Mouse (Mus musculus): ENCODE measurements around the gene Ifne. TPM values are rescaled to one million over a fixed set of nuclear protein-coding genes. Genes with fewer than 3 reads are reported as not detected.

The Ifne gene
- total and polyA plus RNA-seq, 3 experiments = not detected

DNA sequence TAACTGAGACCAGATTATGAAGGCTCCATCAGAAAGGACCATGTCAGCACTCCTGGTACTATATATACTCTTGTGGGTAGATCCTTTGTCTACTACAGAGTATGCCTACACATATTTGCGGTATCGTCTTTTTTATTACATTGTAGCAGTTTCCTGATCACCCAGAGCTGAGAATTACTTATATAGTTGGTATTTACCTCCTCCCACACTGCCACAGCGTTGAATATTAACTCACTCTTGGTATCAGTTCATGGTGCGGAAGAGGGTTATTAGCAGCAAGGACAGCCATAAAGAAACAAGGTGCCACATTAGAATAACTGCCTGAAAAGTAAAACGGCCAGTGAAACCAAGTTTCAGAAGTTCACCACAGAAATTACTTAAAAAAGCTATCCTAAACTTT lies 41.3 kb upstream of the Ifne start:
- Histone ChIP-seq H3K9me3 (replicated peaks; ENCODE audit: insufficient read depth, low read length) (no peaks in the 10 kb centered on the region), H3K36me3 (ENCODE audit: control insufficient read depth in 1 of 2, insufficient read depth in 2 of 2, low read length in 2 of 2) (no peaks in the 10 kb centered on the region)
- no peak for TF ChIP-seq TCF12 (IDR thresholded peaks at IDR 0.05; ENCODE audit: low read depth, low read length)

DNA sequence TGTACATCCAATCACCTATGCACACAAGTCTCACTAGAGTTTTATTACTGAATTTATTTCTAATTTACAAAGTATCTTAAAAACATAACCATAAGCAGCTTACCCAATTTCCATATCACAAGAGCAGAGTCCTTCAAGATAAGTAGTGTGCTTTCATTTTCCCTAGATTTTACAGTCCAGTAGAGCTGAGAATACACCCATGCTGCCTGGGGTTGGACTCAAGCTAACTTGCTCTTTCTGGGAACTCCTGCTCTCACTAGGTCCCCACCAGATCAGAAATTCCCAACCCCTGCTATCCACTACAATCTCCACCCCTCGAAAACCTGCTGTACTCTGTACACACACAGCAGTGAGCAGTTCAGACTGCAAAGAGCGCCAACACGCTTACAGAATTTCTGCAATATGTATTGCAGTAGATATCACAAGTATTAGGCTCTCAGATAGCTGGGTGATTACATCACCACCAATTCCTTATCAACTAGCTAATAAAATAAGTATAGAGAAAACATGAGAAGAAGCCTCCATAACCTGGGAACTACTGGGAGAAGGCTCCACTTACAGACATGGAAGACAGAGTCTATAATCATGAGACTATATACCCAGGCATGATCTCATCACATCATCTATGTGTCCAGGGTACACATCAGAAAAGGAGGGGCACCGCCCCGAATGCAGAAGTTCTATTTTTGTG lies 37.9 kb upstream of the Ifne start:
- no peaks in the 10 kb centered on the region for H3K36me3 ChIP-seq (ENCODE audit: control insufficient read depth in 1 of 2, insufficient read depth in 2 of 2, low read length in 2 of 2)
- TF ChIP-seq ETS1 (IDR thresholded peaks at IDR 0.05; ENCODE audit: low read depth, low read length) = no peak
- no peak for TF ChIP-seq BHLHE40 (IDR thresholded peaks at IDR 0.05; ENCODE audit: borderline replicate concordance, low read depth, low read length)
- TF ChIP-seq ZKSCAN1 (IDR thresholded peaks at IDR 0.05; ENCODE audit: low read depth, low read length) = no peak
- TF ChIP-seq ELF1 (IDR thresholded peaks at IDR 0.05; ENCODE audit: low read depth, low read length) = no peak
- no peak for TF ChIP-seq MYB (IDR thresholded peaks at IDR 0.05; ENCODE audit: low read depth, low read length)
- no peak for TF ChIP-seq MAZ (IDR thresholded peaks at IDR 0.05; ENCODE audit: low read depth, low read length)
- TF ChIP-seq CHD1 (IDR thresholded peaks at IDR 0.05; ENCODE audit: low read depth, low read length) = no peak
- TF ChIP-seq CTCF (IDR thresholded peaks at IDR 0.05 in 2 of 3, conservative IDR thresholded peaks at IDR 0.05 in 1 of 3; ENCODE audit: control insufficient read depth in 1 of 3, insufficient read depth in 1 of 3, low read depth in 2 of 3, low read length in 3 of 3, poor library complexity in 1 of 3, severe bottlenecking in 1 of 3) = no peak
- TF ChIP-seq JUND (IDR thresholded peaks at IDR 0.05; ENCODE audit: low read depth, low read length) = no peak
- TF ChIP-seq USF1 (IDR thresholded peaks at IDR 0.05; ENCODE audit: low read depth, low read length) = no peak
- no peak for TF ChIP-seq POLR2AphosphoS5 (IDR thresholded peaks at IDR 0.05; ENCODE audit: borderline replicate concordance, low read depth, low read length)
- no peak for TF ChIP-seq MXI1 (IDR thresholded peaks at IDR 0.05; ENCODE audit: low read depth, low read length)
- no peak for TF ChIP-seq UBTF (IDR thresholded peaks at IDR 0.05; ENCODE audit: borderline replicate concordance, insufficient read depth, low read depth, low read length)
- TF ChIP-seq CHD2 (IDR thresholded peaks at IDR 0.05; ENCODE audit: low read length) = no peak
- TF ChIP-seq HCFC1 (IDR thresholded peaks at IDR 0.05; ENCODE audit: low read depth, low read length) = no peak
- TF ChIP-seq GATA1 (IDR thresholded peaks at IDR 0.05; ENCODE audit: low read depth, low read length) = no peak
- TF ChIP-seq NELFE (IDR thresholded peaks at IDR 0.05; ENCODE audit: low read depth, low read length) = no peak
- no peak for DNase-seq (ENCODE audit: low read depth, low spot score)

More for the DNA sequence above, 41.3 kb upstream of the Ifne start:
- H3K9ac ChIP-seq (ENCODE audit: control insufficient read depth, low read depth, low read length, poor library complexity, severe bottlenecking) = no peak overlapping the region
- H3K79me2 ChIP-seq (ENCODE audit: control insufficient read depth, insufficient read depth, low read length, poor library complexity) = no peaks in the 10 kb centered on the region
- no peak overlapping the region for H3K27ac ChIP-seq (ENCODE audit: control insufficient read depth, low read depth, low read length)
- peaks cover 7 to 21% of the 10 kb centered on the region in 2 experiments for H3K27me3 ChIP-seq (ENCODE audit: control insufficient read depth in 1 of 2, insufficient read depth in 2 of 2, low read length in 2 of 2)
- no peak overlapping the region for H3K4me3 ChIP-seq (ENCODE audit: control insufficient read depth in 1 of 2, insufficient read depth in 1 of 2, low read depth in 2 of 2, low read length in 2 of 2)
- no peak for DNase-seq (ENCODE audit: low read depth, low spot score)
- no peaks in the 10 kb centered on the region for H3K4me1 ChIP-seq (ENCODE audit: control insufficient read depth in 1 of 2, insufficient read depth in 2 of 2, low read length in 2 of 2)

More for the DNA sequence above, 37.9 kb upstream of the Ifne start:
- no peak overlapping the region for H3K27ac ChIP-seq (ENCODE audit: control insufficient read depth, low read depth, low read length)
- H3K4me3 ChIP-seq (ENCODE audit: control insufficient read depth in 1 of 2, insufficient read depth in 1 of 2, low read depth in 2 of 2, low read length in 2 of 2) = no peak overlapping the region
- H3K4me1 ChIP-seq (ENCODE audit: control insufficient read depth in 1 of 2, insufficient read depth in 2 of 2, low read length in 2 of 2) = no peaks in the 10 kb centered on the region
- H3K27me3 ChIP-seq (ENCODE audit: control insufficient read depth in 1 of 2, insufficient read depth in 2 of 2, low read length in 2 of 2) = peaks cover 11 to 23% of the 10 kb centered on the region in 2 experiments
- H3K9me3 ChIP-seq (replicated peaks; ENCODE audit: insufficient read depth, low read length) = no peaks in the 10 kb centered on the region
- no peak overlapping the region for H3K9ac ChIP-seq (ENCODE audit: control insufficient read depth, low read depth, low read length, poor library complexity, severe bottlenecking)
- no peaks in the 10 kb centered on the region for H3K79me2 ChIP-seq (ENCODE audit: control insufficient read depth, insufficient read depth, low read length, poor library complexity)
